Mouse (Mus musculus) cerebral cortex, adult 2 months (tissue): ENCODE measurements around the gene Plk2.

ENCODE experiments used
- WGBS: fragments of 180-500 bp; shearing (Covaris S2); methylation state at CpG from one replicate; pipeline ENCODE4 v1.1.7; 2018; 5-methylcytosine and 5-hydroxymethylcytosine counted together

Plk2 gene

GRCm38 (mm10) chr13:110394291-110395178 lies at the start of gene Plk2:
TSS of gene Plk2 (plus strand) at chr13:110395046.
- under 1% methylated on average over 71 of the region's 71 CpGs for WGBS

- WGBS = 56% methylated on average over 7 of the region's 7 CpGs
Measured at GRCm38 (mm10) chr13:110346707-110347106, 48.1 kb upstream of the Plk2 start.

- 81% methylated on average over 6 of the region's 6 CpGs for WGBS
Measured at GRCm38 (mm10) chr13:110351051-110351450, 43.8 kb upstream of the Plk2 start.

- 84% methylated on average over 2 of the region's 2 CpGs for WGBS
Measured at GRCm38 (mm10) chr13:110356941-110357340, 37.9 kb upstream of the Plk2 start, which contains the start of gene Gapt. TSS of gene Gapt (minus strand) at chr13:110357199.

GRCm38 (mm10) chr13:110363722-110364121 lies 31.1 kb upstream of the Plk2 start:
- WGBS = 82% methylated on average over 6 of the region's 6 CpGs

- 97% methylated on average over 3 of the region's 3 CpGs for WGBS
Measured at GRCm38 (mm10) chr13:110366477-110366876, 28.4 kb upstream of the Plk2 start.

GRCm38 (mm10) chr13:110367961-110368555 lies 26.8 kb upstream of the Plk2 start:
- WGBS = 91% methylated on average over 3 of the region's 3 CpGs

- WGBS = 24% methylated on average over 6 of the region's 6 CpGs
Measured at GRCm38 (mm10) chr13:110368556-110369040, 26.2 kb upstream of the Plk2 start.

- 95% methylated on average over 1 of the region's 1 CpGs for WGBS
Measured at GRCm38 (mm10) chr13:110369673-110370072, 25.2 kb upstream of the Plk2 start.

GRCm38 (mm10) chr13:110382447-110382901 lies 12.4 kb upstream of the Plk2 start:
- 18% methylated on average over 5 of the region's 5 CpGs for WGBS

GRCm38 (mm10) chr13:110384514-110384913 lies 10.3 kb upstream of the Plk2 start:
- WGBS = 65% methylated on average over 6 of the region's 6 CpGs

GRCm38 (mm10) chr13:110392210-110392609 lies 2.6 kb upstream of the Plk2 start:
- 7% methylated on average over 8 of the region's 8 CpGs for WGBS

GRCm38 (mm10) chr13:110392631-110393030 lies 2.2 kb upstream of the Plk2 start:
- WGBS = 46% methylated on average over 3 of the region's 3 CpGs

- WGBS = under 1% methylated on average over 41 of the region's 41 CpGs
Measured at GRCm38 (mm10) chr13:110395179-110395794, 441 bp downstream of the Plk2 start.

- WGBS = 10% methylated on average over 21 of the region's 21 CpGs
Measured at GRCm38 (mm10) chr13:110395916-110396685, 1.3 kb downstream of the Plk2 start.

- WGBS = 47% methylated on average over 8 of the region's 8 CpGs
Measured at GRCm38 (mm10) chr13:110397750-110398149, 2.9 kb downstream of the Plk2 start.

GRCm38 (mm10) chr13:110398513-110399270 lies 3.8 kb downstream of the Plk2 start:
- 33% methylated on average over 24 of the region's 24 CpGs for WGBS

GRCm38 (mm10) chr13:110401443-110401842 lies 6.6 kb downstream of the Plk2 start:
- WGBS = 55% methylated on average over 3 of the region's 3 CpGs

- WGBS = 65% methylated on average over 2 of the region's 2 CpGs
Measured at GRCm38 (mm10) chr13:110401877-110402276, 7.0 kb downstream of the Plk2 start.

- WGBS = 66% methylated on average over 8 of the region's 8 CpGs
Measured at GRCm38 (mm10) chr13:110404059-110404458, 9.2 kb downstream of the Plk2 start.

- 87% methylated on average over 5 of the region's 5 CpGs for WGBS
Measured at GRCm38 (mm10) chr13:110404686-110405085, 9.8 kb downstream of the Plk2 start.
